Mouse (Mus musculus): Measurements from ENCODE around the gene Hs3st2.
A peak's percentile ranks its signal among the peaks of the same experiment; 100 is the strongest.
"Not testable (repeated sequence)": the region's sequence is repeated elsewhere in the genome, so short reads cannot be mapped to it uniquely, and the experiment has no call there.

The Hs3st2 gene

DNA sequence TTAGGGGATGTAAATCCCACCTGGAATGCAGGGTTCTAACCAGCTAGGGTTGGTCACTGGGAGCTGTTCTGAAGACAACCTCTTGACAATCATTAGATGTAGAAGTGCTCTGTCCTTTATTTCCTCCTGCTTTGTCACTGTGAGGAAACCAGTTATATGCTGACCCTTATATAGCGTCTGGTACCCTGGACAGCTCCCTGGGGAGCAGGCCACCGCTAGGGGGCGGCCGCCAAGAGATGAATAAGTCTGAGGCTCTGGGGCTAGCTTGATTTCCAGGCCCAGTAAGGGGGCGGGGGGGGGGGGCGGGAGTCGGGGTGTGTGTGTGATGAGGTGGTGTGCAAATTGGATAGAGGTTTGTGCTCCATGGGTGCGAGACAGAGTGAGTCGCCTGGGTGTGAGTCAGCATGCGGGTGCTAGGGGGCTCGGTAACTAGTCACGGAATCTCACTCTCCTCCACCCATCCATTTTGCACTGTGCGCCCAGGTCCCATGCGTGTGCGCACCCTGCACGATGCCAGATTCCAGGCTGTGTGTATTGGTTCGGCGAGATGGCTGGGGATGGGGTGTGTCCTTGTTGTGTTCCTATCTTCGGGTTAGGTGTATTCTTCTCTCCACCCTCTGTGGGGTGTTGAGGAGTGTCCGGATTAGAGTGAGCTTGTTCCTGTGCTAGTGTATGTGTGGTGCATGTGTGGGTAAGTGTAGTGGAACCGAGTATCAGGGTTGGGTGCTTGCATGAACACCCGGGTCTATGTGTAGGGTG, at the start of gene Hs3st2:
Gene Hs3st2, plus strand, starts transcription at position 635 of the 759 bp plus-strand sequence.
- DNase-seq = peak in 1 of 2 experiments; percentile 35

DNA sequence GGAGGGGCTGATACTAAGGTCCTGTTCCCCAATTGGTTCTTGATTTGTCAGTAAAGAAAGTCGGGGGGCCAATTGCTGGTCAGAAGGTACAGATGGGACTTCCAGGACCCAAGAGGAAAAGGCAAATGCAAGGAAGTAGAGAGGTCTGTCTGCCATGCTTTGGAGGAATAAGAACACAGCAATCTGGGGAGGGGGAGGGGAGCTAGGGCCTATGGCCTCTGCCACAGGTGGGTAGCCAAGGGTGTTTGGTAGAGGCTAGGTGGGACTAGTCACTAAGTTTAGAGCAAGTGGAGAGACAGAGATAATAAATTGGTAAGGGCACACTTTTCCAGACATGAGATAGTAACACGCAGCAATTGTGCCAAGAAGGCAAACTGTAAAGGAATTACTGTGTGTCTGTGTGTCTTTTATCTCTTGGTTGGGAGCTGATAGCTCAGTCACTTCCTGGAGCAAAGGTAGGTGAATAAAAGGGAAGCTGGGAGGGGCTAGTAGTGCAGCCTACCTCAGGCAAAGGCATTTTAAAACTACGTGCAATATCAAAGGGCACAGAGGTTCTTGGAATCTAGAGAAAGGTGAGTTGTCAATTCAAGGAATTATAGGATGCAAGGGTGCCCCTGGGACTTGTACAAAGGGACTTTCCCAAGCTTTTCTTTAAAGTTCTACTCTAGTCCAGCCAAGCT, 43.2 kb upstream of the Hs3st2 start:
- DNase-seq = no peak

GRCm38 (mm10) chr7:121351688-121352087, 40.0 kb upstream of the Hs3st2 start:
- no peak for DNase-seq

DNA sequence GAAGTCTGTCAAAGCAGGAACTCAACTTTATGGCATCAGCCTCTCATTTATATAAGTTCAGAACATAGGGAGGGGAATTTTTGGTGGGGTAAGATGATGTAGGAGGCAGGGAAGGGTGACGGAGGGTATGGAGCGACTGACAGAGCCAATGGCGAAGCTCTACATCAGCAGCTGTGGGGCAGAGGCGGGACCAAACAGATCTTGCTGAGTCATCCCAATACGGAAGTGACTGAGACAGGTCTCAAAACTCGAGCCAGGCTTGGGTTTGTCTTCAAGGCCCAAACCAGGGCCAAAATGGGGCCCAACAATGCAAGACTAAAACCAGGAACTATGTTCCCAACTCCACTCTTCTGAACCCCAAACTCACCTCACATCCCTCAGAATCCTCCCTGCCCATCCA, 30.2 kb upstream of the Hs3st2 start:
- not testable (repeated sequence) for DNase-seq

DNA sequence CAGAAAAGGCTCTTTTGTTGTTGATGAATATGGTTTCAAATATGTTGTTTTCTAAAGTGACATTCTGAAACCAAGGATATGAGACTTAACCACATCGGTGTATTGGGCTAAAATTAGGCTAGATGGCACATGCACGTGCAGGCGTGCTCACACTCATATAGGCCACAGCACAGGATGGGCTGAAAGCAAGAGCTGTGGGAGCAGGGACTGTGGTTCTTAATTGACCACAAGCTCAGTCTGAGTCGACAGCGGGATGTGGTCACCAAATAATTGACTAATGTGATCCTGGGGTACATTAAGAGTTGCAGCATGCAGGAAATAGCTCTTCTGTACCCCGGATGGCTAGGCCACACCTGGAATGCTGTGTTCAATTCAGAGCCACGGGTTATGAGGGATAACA, 26.1 kb upstream of the Hs3st2 start:
- DNase-seq = no peak

DNA sequence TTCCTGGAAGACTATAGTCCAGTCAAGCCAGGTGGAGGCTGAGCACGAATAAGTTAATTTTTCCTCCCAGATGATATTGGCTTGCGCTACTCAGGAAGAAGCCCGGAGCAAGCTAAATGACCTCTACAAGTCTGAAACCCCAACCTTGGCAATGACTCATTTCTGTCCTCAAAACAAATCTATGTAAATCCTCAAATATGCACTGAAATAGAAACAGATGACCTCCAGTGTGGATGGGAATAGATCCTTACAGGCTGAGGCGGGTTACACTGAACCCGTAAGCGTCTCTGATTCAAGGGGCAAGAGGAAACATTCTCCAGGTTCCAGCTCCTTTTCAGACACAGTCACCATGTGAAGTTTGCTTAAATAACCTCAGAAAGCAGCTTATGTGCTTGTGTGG, 24.5 kb upstream of the Hs3st2 start:
- DNase-seq = no peak

- DNase-seq = no peak
Observed at GRCm38 (mm10) chr7:121371990-121372389, 19.7 kb upstream of the Hs3st2 start.

DNA sequence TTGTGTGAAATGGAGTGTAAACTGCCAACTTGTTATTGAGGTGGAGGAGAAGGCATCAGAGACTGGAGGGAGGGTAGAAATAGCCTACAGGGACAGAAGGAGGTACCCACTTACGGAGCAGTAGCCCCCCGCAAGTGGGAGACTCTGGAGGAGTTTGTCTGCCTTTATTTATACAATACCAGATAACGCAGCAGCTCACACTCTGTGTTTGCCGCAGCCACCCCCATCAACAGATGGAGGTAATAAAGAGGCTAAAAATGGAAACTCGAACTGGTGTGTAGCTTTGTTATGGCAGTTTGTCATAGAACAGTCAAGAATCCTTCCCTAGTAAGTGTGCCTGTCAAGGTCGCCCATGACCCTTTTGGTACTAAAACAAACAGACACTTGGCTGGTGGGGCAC, 16.2 kb upstream of the Hs3st2 start:
- no peak for DNase-seq

GRCm38 (mm10) chr7:121378942-121379341, 12.7 kb upstream of the Hs3st2 start:
- no peak for DNase-seq

DNA sequence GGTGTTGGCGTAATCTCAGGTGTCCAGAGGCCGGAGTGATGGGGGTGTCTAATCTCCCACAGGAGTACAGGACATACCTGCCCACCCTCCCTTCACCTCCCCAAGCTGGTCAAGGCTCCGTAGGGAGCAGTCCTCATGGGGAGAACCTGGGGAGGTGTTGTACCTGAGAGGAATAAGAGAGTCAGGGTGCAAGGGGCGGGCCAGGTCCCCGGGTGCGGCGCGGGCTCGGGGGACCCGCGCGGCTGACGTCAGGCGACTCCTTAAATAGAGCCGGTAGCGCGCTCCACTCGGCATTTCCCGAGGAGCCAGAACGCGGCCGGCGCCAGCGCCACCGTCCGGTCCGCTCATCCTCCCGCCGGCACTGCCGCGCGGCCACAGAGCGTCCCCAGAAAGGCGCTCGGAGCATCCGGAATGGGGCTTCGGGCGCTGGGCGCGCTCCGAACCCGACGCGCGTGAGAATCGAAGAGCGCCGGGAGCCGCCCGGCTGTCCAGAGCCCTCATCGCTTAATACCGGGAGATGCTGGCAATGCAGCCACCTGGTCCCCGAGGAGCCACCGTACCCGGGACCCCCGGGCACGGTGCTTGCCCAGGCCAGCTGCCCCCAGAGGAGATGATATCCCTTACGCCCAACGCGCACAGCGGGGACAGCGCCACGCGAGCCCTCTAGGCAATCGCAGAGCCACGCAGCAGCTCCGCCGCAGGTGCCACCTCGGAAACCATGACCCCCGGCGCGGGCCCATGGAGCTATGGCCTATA, 503 bp downstream of the Hs3st2 start:
- no peak for DNase-seq

GRCm38 (mm10) chr7:121392740-121392993, 1.0 kb downstream of the Hs3st2 start:
- no peak for DNase-seq

- DNase-seq = no peak
Observed at GRCm38 (mm10) chr7:121393884-121394283, 2.2 kb downstream of the Hs3st2 start.

- DNase-seq = no peak
Observed at GRCm38 (mm10) chr7:121394875-121395274, 3.2 kb downstream of the Hs3st2 start.

DNA sequence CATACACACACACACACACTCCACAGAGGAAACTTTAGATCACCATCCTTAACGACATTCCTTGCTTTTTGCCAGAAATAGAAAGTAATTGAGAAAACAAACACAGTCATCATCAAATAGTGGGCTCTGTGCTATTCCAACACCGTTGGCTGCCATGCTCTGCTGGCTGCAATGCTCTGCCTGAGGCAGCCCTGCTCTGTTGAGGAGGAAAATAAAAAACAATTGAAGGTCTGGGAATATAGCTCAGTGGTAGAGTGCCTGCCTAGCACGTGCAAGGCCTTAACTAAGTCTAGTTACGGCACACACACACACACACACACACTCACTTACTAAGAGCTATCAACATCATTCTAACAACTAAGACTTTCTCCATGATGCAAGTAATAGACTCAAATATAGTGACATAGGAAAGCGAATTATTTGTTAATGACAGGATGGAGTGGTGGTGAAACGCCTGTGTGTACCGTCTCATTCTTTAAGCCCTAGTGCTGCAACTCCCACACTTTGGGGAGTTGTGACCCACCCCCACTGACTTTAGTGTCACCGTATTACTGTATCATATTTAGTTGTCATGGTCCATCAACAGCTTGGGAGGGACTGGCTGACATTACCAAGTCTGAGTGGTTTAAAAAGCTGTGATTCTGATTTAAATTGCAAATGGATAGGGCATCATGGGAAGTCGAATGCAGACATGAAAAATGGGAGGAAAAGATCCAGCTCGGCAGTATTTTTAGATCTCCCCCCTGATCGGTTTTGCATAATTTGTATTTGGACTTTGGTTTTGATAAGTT, 19.3 kb downstream of the Hs3st2 start:
- no peak for DNase-seq

- no peak for DNase-seq
Observed at GRCm38 (mm10) chr7:121411507-121411898, 19.8 kb downstream of the Hs3st2 start.

- DNase-seq = no peak
Observed at GRCm38 (mm10) chr7:121436884-121437283, 45.2 kb downstream of the Hs3st2 start.

DNA sequence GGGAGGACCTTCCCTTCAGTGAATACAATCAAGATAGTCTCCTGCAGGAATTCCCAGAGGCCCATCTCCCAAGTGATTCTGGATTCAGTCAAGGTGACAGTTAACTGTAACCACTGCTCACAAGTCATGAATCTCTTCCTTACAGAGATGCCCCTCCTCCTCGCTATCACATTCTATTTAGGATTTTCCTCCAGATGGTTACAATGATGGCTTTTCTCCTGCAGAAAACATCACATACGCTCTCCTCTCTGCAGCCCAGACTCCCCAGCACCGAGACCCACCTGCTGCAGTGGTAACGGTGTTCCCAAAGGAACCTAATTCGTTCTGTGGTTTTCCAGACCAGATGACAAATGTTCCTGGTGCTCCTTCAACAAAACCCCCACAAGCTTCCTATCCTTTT, 49.5 kb downstream of the Hs3st2 start:
- DNase-seq = no peak

DNA sequence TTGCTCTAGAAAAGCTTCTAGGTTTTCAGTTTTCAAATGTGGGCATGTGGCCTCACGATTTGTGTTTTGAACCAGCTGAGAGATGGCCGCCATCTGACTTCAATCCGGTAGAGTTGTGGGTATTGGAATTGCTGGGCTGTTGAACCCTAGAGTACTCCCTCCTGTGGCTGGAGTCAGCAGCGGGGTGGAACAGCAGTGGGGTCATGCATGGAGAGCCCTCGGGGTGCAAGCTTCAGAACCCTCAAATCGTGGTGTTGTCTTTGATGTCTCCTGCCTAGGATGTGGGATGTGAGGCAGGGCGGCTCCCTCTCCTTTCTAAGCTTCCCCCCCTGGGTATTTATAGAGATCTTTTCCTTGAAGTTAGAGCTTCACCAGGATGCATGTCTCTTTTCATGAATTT, 52.7 kb downstream of the Hs3st2 start:
- no peak for DNase-seq

GRCm38 (mm10) chr7:121446281-121446680, 54.6 kb downstream of the Hs3st2 start:
- no peak for DNase-seq

GRCm38 (mm10) chr7:121450951-121451843, 59.5 kb downstream of the Hs3st2 start:
- no peak for DNase-seq

- no peak for DNase-seq
Observed at GRCm38 (mm10) chr7:121456716-121457115, 65.1 kb downstream of the Hs3st2 start.

DNA sequence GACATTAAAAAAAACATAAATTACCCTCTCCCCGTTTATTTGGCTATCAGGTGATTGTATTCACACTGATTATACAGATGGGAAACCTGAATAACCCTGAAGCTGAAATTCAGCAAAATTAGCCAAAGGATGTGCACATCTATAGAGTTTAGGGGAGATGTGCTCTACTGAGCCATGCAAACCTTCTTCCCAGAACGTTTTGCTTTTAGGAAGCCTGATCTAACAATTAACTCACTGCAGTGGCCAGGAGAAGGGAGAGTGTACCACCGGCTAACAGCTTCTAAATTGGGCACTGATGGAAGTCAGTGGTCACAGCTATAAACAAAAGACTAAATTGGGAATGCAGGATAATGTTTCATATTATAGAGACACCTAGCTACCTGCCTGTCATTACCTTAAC, 66.4 kb downstream of the Hs3st2 start:
- DNase-seq = no peak

Measured in kidney, adult 8-10 months (tissue).